Mouse (Mus musculus) liver, adult 2 months (tissue): Measurements from ENCODE around the gene Myo5c. TPM values are rescaled to one million over a fixed set of nuclear protein-coding genes. Genes with fewer than 3 reads are reported as not detected.
A peak's percentile ranks its signal among the peaks of the same experiment; 100 is the strongest.

ENCODE experiments used
- DNase-seq: peaks from one replicate; pipeline ENCODE4 v3.0.0-alpha.2; 2011; ENCODE audit warnings: low read depth, low spot score; ENCODE audit errors: extremely low read depth
- H3K27ac ChIP-seq: fragments of 200-500 bp; replicated peaks from 2 replicates; pipeline ENCODE4 v1.5.1; 2012; ENCODE audit warnings: low read depth, mild to moderate bottlenecking, control low read depth, inconsistent platforms, low read length; ENCODE audit not compliant: insufficient read depth
- H3K27me3 ChIP-seq: fragments of 200-500 bp; 2 replicates; pipeline ENCODE4 v1.6.1; 2012; ENCODE audit warnings: mild to moderate bottlenecking, moderate library complexity, low read length, inconsistent platforms; ENCODE audit not compliant: control insufficient read depth, insufficient read depth
- H3K36me3 ChIP-seq: fragments of 200-500 bp; 2 replicates; pipeline ENCODE4 v1.6.1; 2012; ENCODE audit warnings: low read length, inconsistent platforms; ENCODE audit not compliant: control insufficient read depth, insufficient read depth
- H3K4me1 ChIP-seq: fragments of 200-500 bp; 2 replicates; pipeline ENCODE4 v1.6.1; 2011; ENCODE audit warnings: low read length; ENCODE audit not compliant: control insufficient read depth, insufficient read depth
- H3K4me3 ChIP-seq: fragments of 200-500 bp; 2 replicates; pipeline ENCODE4 v1.5.1; 2011; ENCODE audit warnings: low read depth, mild to moderate bottlenecking, control low read depth, low read length, moderate library complexity; ENCODE audit not compliant: insufficient read depth
- H3K79me2 ChIP-seq: fragments of 200-500 bp; 2 replicates; pipeline ENCODE4 v1.6.1; 2012; ENCODE audit warnings: inconsistent platforms, mild to moderate bottlenecking, low read length, moderate library complexity; ENCODE audit not compliant: control insufficient read depth, insufficient read depth
- H3K9ac ChIP-seq: fragments of 200-500 bp; 2 replicates; pipeline ENCODE4 v1.6.1; 2012; ENCODE audit warnings: low read depth, mild to moderate bottlenecking, control low read depth, inconsistent platforms, low read length
- CTCF ChIP-seq: fragments of 200-500 bp; IDR thresholded peaks from 2 replicates; pipeline ENCODE4 v1.5.1; 2011; ENCODE audit warnings: low read depth, low read length, control low read depth
- POLR2A ChIP-seq: fragments of 200-500 bp; IDR thresholded peaks from 2 replicates; pipeline ENCODE4 v1.6.1; 2011; ENCODE audit warnings: low read length, control low read depth; ENCODE audit not compliant: insufficient read depth; ENCODE audit errors: extremely low read depth
- WGBS: fragments of 180-500 bp; shearing (Covaris S2); methylation state at CpG from one replicate; pipeline ENCODE4 v1.1.7; 2018; 5-methylcytosine and 5-hydroxymethylcytosine counted together
- polyA plus RNA-seq: library from polyadenylated mRNA; depleted of rRNA; stranded (reverse); fragments of >200 nt; gene quantifications from 2 replicates; pipeline ENCODE4 v1.2.3, GENCODE M21; 2012
- total RNA-seq: library from RNA; depleted of rRNA; stranded (reverse); fragments of >200 nt; gene quantifications from 2 replicates; pipeline ENCODE4 v1.2.3, GENCODE M21; 2014

The Myo5c gene
- total and polyA plus RNA-seq, 2 experiments = 0.12 to 0.18 TPM

GRCm38 (mm10) chr9:75274486-75274885 lies 42.7 kb downstream of the Myo5c start:
- Histone ChIP-seq H3K36me3 (no peaks in the 10 kb centered on the region), H3K9ac (no peak overlapping the region), H3K4me3 (no peak overlapping the region), H3K27ac (no peak overlapping the region), H3K79me2 (no peaks in the 10 kb centered on the region), H3K27me3 (no peaks in the 10 kb centered on the region), H3K4me1 (0 out of 2 replicates have a peak, but pooled peaks cover 2% of the 10 kb centered on the region)
- TF ChIP-seq POLR2A = no peak
- TF ChIP-seq CTCF = no peak
- no peak for DNase-seq
- 96% methylated on average over 5 of the region's 5 CpGs for WGBS

DNA sequence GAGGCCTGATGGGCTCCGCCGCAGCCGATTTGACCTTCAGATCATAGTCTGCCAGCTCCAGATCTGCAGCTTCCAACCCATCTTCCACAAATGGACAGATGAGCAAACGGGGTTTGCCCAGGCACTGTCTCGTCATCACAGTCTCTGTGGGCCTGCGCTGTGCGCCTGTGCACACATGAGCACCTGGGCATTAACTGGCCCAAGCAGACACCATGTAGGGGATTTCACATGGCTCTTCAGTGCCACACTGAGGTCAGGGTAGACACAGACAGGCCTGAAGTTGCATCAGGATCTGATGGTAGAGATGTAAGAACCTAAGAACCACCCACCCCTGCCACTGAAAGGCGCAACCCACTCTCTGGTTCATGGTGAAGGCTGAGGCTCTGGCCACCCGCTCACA lies 43.2 kb downstream of the Myo5c start:
- DNase-seq = no peak
- Histone ChIP-seq H3K9ac (no peak overlapping the region), H3K4me1 (0 out of 2 replicates have a peak, but pooled peaks cover 2% of the 10 kb centered on the region), H3K27ac (no peak overlapping the region), H3K79me2 (no peaks in the 10 kb centered on the region), H3K27me3 (no peaks in the 10 kb centered on the region), H3K4me3 (no peak overlapping the region), H3K36me3 (no peaks in the 10 kb centered on the region)
- TF ChIP-seq CTCF = no peak
- no peak for TF ChIP-seq POLR2A
- WGBS = 95% methylated on average over 9 of the region's 9 CpGs

GRCm38 (mm10) chr9:75280814-75281213 lies 49.0 kb downstream of the Myo5c start:
- no peak overlapping the region for H3K9ac ChIP-seq

DNA sequence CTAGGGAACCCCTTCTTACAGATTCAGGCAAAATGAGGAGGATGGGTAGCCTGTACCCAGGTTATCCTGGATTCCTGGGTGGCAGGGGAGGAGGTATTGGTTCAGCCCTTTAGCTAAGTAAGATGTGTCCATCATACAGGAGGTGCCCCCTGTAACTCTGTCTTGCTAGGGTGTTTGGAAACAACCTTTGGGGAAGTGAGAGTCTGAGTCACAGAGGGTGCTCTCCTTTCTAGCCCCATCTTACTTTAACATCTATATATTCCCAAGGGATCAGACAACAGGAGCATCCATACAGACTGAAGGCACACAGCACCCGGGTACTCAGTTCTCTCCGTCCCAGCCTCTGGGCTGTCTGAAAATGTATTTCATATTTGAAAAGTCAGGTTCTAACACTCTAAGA lies 50.4 kb downstream of the Myo5c start:
- Histone ChIP-seq H3K4me3 (no peak overlapping the region), H3K36me3 (no peaks in the 10 kb centered on the region), H3K4me1 (no peaks in the 10 kb centered on the region), H3K79me2 (no peaks in the 10 kb centered on the region), H3K27me3 (no peaks in the 10 kb centered on the region), H3K27ac (no peak overlapping the region), H3K9ac (no peak overlapping the region)
- TF ChIP-seq CTCF (no peak), POLR2A (no peak)
- no peak for DNase-seq
- WGBS = 92% methylated on average over 2 of the region's 2 CpGs

More at GRCm38 (mm10) chr9:75280814-75281213, 49.0 kb downstream of the Myo5c start:
- H3K79me2 ChIP-seq = no peaks in the 10 kb centered on the region
- H3K4me1 ChIP-seq = no peaks in the 10 kb centered on the region
- DNase-seq = peak; percentile 45
- 63% methylated on average over 5 of the region's 5 CpGs for WGBS
- no peak overlapping the region for H3K4me3 ChIP-seq
- TF ChIP-seq CTCF = peak; percentile 71
- TF ChIP-seq POLR2A = no peak
- no peaks in the 10 kb centered on the region for H3K27me3 ChIP-seq
- no peaks in the 10 kb centered on the region for H3K36me3 ChIP-seq
- no peak overlapping the region for H3K27ac ChIP-seq

- Histone ChIP-seq H3K9ac (no peak overlapping the region), H3K79me2 (no peaks in the 10 kb centered on the region), H3K27me3 (no peaks in the 10 kb centered on the region), H3K27ac (no peak overlapping the region), H3K4me1 (no peaks in the 10 kb centered on the region), H3K36me3 (no peaks in the 10 kb centered on the region), H3K4me3 (no peak overlapping the region)
- TF ChIP-seq CTCF (peak; percentile 69), POLR2A (no peak)
- WGBS = 15% methylated on average over 3 of the region's 3 CpGs
- peak; percentile 32 for DNase-seq
These were observed 51.0 kb downstream of the Myo5c start for GRCm38 (mm10) chr9:75282830-75283229.

DNA sequence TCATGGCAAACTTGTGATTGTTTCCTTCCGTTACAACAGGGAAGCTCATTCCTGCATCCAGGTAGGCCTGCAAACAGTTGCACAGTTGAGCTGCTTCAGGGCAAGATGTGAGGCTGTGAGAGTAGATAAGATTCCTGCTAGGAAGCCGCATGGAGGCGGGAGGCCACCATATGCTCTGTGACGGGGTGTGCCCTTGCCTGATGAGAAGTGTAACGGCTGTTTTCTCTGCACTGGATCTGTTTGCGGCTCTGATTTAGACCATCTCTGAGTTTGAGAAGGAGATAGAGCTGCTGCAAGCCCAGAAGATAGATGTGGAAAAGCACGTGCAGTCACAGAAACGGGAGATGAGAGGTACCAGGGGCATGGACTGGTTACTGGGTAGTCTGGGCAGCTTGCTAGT lies 51.8 kb downstream of the Myo5c start:
- DNase-seq = no peak
- WGBS = 87% methylated on average over 8 of the region's 8 CpGs
- Histone ChIP-seq H3K4me3 (no peak overlapping the region), H3K79me2 (no peaks in the 10 kb centered on the region), H3K27me3 (no peaks in the 10 kb centered on the region), H3K36me3 (no peaks in the 10 kb centered on the region), H3K27ac (no peak overlapping the region), H3K9ac (no peak overlapping the region), H3K4me1 (no peaks in the 10 kb centered on the region)
- TF ChIP-seq CTCF = no peak
- no peak for TF ChIP-seq POLR2A
